Mouse (Mus musculus) forebrain, embryonic 16.5 days (tissue): ENCODE data around the gene Ska2. TPM values are rescaled to one million over a fixed set of nuclear protein-coding genes. Genes with fewer than 3 reads are reported as not detected.

Source experiments
- ATAC-seq: fragments of 200-750 bp; cut with Nextera tagmentation; 2 replicates; pipeline ENCODE4 v1.8.0; 2017; ENCODE audit warnings: mild to moderate bottlenecking, moderate library complexity
- H3K27ac ChIP-seq: fragments of 300-500 bp; sonication (generic); 2 replicates; pipeline ENCODE4 v1.5.1; 2014; ENCODE audit warnings: low read length, control low read depth
- H3K27me3 ChIP-seq: fragments of 300-500 bp; sonication (generic); replicated peaks from 2 replicates; pipeline ENCODE4 v1.6.1; 2014; ENCODE audit warnings: low read length; ENCODE audit not compliant: control insufficient read depth, insufficient read depth
- H3K36me3 ChIP-seq: fragments of 300-500 bp; sonication (generic); 2 replicates; pipeline ENCODE4 v1.6.1; 2014; ENCODE audit not compliant: control insufficient read depth, insufficient read depth
- H3K4me1 ChIP-seq: fragments of 300-500 bp; sonication (generic); replicated peaks from 2 replicates; pipeline ENCODE4 v1.6.1; 2014; ENCODE audit warnings: low read length; ENCODE audit not compliant: control insufficient read depth, insufficient read depth
- H3K4me2 ChIP-seq: fragments of 300-500 bp; sonication (generic); 2 replicates; pipeline ENCODE4 v1.6.1; 2014; ENCODE audit warnings: mild to moderate bottlenecking, low read length, control low read depth
- H3K4me3 ChIP-seq: fragments of 300-500 bp; sonication (generic); replicated peaks from 2 replicates; pipeline ENCODE4 v1.5.1; 2014; ENCODE audit warnings: mild to moderate bottlenecking, low read length, control low read depth
- H3K9ac ChIP-seq: fragments of 300-500 bp; sonication (generic); replicated peaks from 2 replicates; pipeline ENCODE4 v1.6.1; 2014; ENCODE audit warnings: low read depth, low read length, control low read depth
- H3K9me3 ChIP-seq: fragments of 300-500 bp; sonication (generic); 2 replicates; pipeline ENCODE4 v1.6.1; 2016; ENCODE audit warnings: low read length; ENCODE audit not compliant: control insufficient read depth
- WGBS: fragments of 180-500 bp; shearing (Covaris S2); extraction: QIAGEN DNeasy Blood & Tissue Kit; methylation state at CpG from one replicate; pipeline ENCODE4 v1.1.7; 2014; 5-methylcytosine and 5-hydroxymethylcytosine counted together
- polyA plus RNA-seq: library from polyadenylated mRNA; unstranded; fragments of >200 nt; fragmentation: Nextera tagmentation; extraction: Ambion mirVana; gene quantifications from 2 replicates; pipeline ENCODE4 v1.2.1, GENCODE M21; 2015

The Ska2 gene
- polyA plus RNA-seq: 73.0 and 78.6 TPM in 2 replicates

- no peaks in the 10 kb centered on the region for H3K9me3 ChIP-seq
- peak within 1 kb of the TSS; percentile 94 for H3K9ac ChIP-seq
- ATAC-seq: peak; percentile 98
- H3K27me3 ChIP-seq: no peaks in the 10 kb centered on the region
- H3K27ac ChIP-seq: peak within 1 kb of the TSS; percentile 97
- H3K4me3 ChIP-seq: peak within 1 kb of the TSS; percentile 98
- WGBS: under 1% methylated on average over 40 of the region's 40 CpGs
- H3K36me3 ChIP-seq: no peaks in the 10 kb centered on the region
- peaks cover 22% of the 10 kb centered on the region for H3K4me1 ChIP-seq
- peak within 1 kb of the TSS; percentile 57 for H3K4me2 ChIP-seq
These were observed at the start of gene Ska2 for GRCm38 (mm10) chr11:87108755-87109518. Ska2 (plus strand) TSS chr11:87109234.

GRCm38 (mm10) chr11:87060410-87060809 is 48.6 kb upstream of the Ska2 start:
- H3K27ac ChIP-seq: no peak overlapping the region

GRCm38 (mm10) chr11:87062087-87062486 is 46.9 kb upstream of the Ska2 start:
- WGBS: 83% methylated on average over 3 of the region's 3 CpGs
- no peaks in the 10 kb centered on the region for H3K4me1 ChIP-seq
- H3K9me3 ChIP-seq: no peaks in the 10 kb centered on the region
- no peak overlapping the region for H3K27ac ChIP-seq
- no peak overlapping the region for H3K4me3 ChIP-seq
- ATAC-seq: no peak
- no peak overlapping the region for H3K9ac ChIP-seq
- peaks cover 32% of the 10 kb centered on the region for H3K36me3 ChIP-seq
- no peak overlapping the region for H3K4me2 ChIP-seq
- no peaks in the 10 kb centered on the region for H3K27me3 ChIP-seq

More at GRCm38 (mm10) chr11:87060410-87060809, 48.6 kb upstream of the Ska2 start:
- Histone ChIP-seq H3K9ac (no peak overlapping the region), H3K4me2 (no peak overlapping the region), H3K9me3 (no peaks in the 10 kb centered on the region), H3K4me3 (no peak overlapping the region), H3K27me3 (no peaks in the 10 kb centered on the region), H3K36me3 (peaks cover 42% of the 10 kb centered on the region), H3K4me1 (no peaks in the 10 kb centered on the region)
- 98% methylated on average over 2 of the region's 2 CpGs for WGBS
- ATAC-seq: no peak

- peak overlapping the region; percentile 92 for H3K27ac ChIP-seq
- peaks cover 6% of the 10 kb centered on the region; the same call in 1 of the 2 replicates for H3K36me3 ChIP-seq
- peak; percentile 73 for ATAC-seq
- H3K9me3 ChIP-seq: no peaks in the 10 kb centered on the region
- peak overlapping the region; percentile 75 for H3K9ac ChIP-seq
- H3K27me3 ChIP-seq: no peaks in the 10 kb centered on the region
- peak overlapping the region; percentile 70 for H3K4me2 ChIP-seq
- peaks cover 35% of the 10 kb centered on the region for H3K4me1 ChIP-seq
- H3K4me3 ChIP-seq: peak overlapping the region; percentile 50
- WGBS: 1% methylated on average over 24 of the region's 24 CpGs
These were observed 35.6 kb upstream of the Ska2 start for GRCm38 (mm10) chr11:87073343-87073865.

GRCm38 (mm10) chr11:87073866-87074440 is 35.1 kb upstream of the Ska2 start, which contains the start of gene Gdpd1:
Gdpd1 (minus strand) TSS chr11:87074062.
- H3K4me2 ChIP-seq: peak within 1 kb of the TSS; percentile 70
- H3K9ac ChIP-seq: peak within 1 kb of the TSS; percentile 75
- peak; percentile 98 for ATAC-seq
- under 1% methylated on average over 43 of the region's 43 CpGs for WGBS
- peaks cover 6% of the 10 kb centered on the region; the same call in 1 of the 2 replicates for H3K36me3 ChIP-seq
- peaks cover 35% of the 10 kb centered on the region for H3K4me1 ChIP-seq
- peak within 1 kb of the TSS; percentile 50 for H3K4me3 ChIP-seq
- H3K27ac ChIP-seq: peak within 1 kb of the TSS; percentile 92
- no peaks in the 10 kb centered on the region for H3K9me3 ChIP-seq
- no peaks in the 10 kb centered on the region for H3K27me3 ChIP-seq

GRCm38 (mm10) chr11:87083712-87084111 is 25.3 kb upstream of the Ska2 start:
- Histone ChIP-seq H3K27me3 (no peaks in the 10 kb centered on the region), H3K4me2 (no peak overlapping the region), H3K36me3 (peaks cover 21% of the 10 kb centered on the region), H3K9ac (no peak overlapping the region), H3K4me1 (peaks cover 24% of the 10 kb centered on the region), H3K9me3 (no peaks in the 10 kb centered on the region), H3K27ac (no peak overlapping the region), H3K4me3 (no peak overlapping the region)
- ATAC-seq: no peak
- 93% methylated on average over 1 of the region's 1 CpGs for WGBS

GRCm38 (mm10) chr11:87085461-87085860 is 23.6 kb upstream of the Ska2 start:
- H3K4me1 ChIP-seq: peaks cover 21% of the 10 kb centered on the region
- no peak overlapping the region for H3K9ac ChIP-seq
- no peaks in the 10 kb centered on the region for H3K9me3 ChIP-seq
- ATAC-seq: no peak
- H3K36me3 ChIP-seq: peaks cover 11% of the 10 kb centered on the region
- H3K4me2 ChIP-seq: peak overlapping the region; percentile 96
- 90% methylated on average over 13 of the region's 13 CpGs for WGBS
- H3K27ac ChIP-seq: no peak overlapping the region
- H3K27me3 ChIP-seq: no peaks in the 10 kb centered on the region
- peak overlapping the region; percentile 96 for H3K4me3 ChIP-seq

- H3K36me3 ChIP-seq: peaks cover 9% of the 10 kb centered on the region
These were observed 22.6 kb upstream of the Ska2 start, which contains the start of gene Smg8 for GRCm38 (mm10) chr11:87086290-87086984. Smg8 (minus strand) TSS chr11:87086774.

GRCm38 (mm10) chr11:87087142-87087541 is 21.9 kb upstream of the Ska2 start:
- WGBS: 73% methylated on average over 2 of the region's 2 CpGs
- H3K4me1 ChIP-seq: peaks cover 21% of the 10 kb centered on the region
- no peaks in the 10 kb centered on the region for H3K27me3 ChIP-seq
- H3K36me3 ChIP-seq: peaks cover 9% of the 10 kb centered on the region
- no peak overlapping the region for H3K9ac ChIP-seq
- no peaks in the 10 kb centered on the region for H3K9me3 ChIP-seq
- no peak overlapping the region for H3K27ac ChIP-seq
- H3K4me2 ChIP-seq: peak overlapping the region; percentile 96
- peak overlapping the region; percentile 96 for H3K4me3 ChIP-seq
- no peak for ATAC-seq

More at GRCm38 (mm10) chr11:87086290-87086984, 22.6 kb upstream of the Ska2 start, which contains the start of gene Smg8:
- peaks cover 21% of the 10 kb centered on the region for H3K4me1 ChIP-seq
- peak within 1 kb of the TSS; percentile 66 for H3K27ac ChIP-seq
- WGBS: 1% methylated on average over 43 of the region's 43 CpGs
- peak within 1 kb of the TSS; percentile 96 for H3K4me2 ChIP-seq
- H3K27me3 ChIP-seq: no peaks in the 10 kb centered on the region
- no peaks in the 10 kb centered on the region for H3K9me3 ChIP-seq
- peak within 1 kb of the TSS; percentile 85 for H3K9ac ChIP-seq
- peak; percentile 98 for ATAC-seq
- H3K4me3 ChIP-seq: peak within 1 kb of the TSS; percentile 96
